Mouse (Mus musculus) heart, postnatal 4 days (tissue): ENCODE results near the gene Platr17. TPM values are rescaled to one million over a fixed set of nuclear protein-coding genes. Genes with fewer than 3 reads are reported as not detected.
A peak's percentile ranks its signal among the peaks of the same experiment; 100 is the strongest.

Experiments used
- DNase-seq: peaks from one replicate; pipeline ENCODE4 v3.0.0; 2021
- total RNA-seq, 2 experiments: library from RNA; stranded (reverse); gene quantifications; 2 replicates each; pipeline ENCODE4 v1.2.3; 2021

The Platr17 gene
- total RNA-seq, 2 experiments from 2014 or later, result not detected

DNA sequence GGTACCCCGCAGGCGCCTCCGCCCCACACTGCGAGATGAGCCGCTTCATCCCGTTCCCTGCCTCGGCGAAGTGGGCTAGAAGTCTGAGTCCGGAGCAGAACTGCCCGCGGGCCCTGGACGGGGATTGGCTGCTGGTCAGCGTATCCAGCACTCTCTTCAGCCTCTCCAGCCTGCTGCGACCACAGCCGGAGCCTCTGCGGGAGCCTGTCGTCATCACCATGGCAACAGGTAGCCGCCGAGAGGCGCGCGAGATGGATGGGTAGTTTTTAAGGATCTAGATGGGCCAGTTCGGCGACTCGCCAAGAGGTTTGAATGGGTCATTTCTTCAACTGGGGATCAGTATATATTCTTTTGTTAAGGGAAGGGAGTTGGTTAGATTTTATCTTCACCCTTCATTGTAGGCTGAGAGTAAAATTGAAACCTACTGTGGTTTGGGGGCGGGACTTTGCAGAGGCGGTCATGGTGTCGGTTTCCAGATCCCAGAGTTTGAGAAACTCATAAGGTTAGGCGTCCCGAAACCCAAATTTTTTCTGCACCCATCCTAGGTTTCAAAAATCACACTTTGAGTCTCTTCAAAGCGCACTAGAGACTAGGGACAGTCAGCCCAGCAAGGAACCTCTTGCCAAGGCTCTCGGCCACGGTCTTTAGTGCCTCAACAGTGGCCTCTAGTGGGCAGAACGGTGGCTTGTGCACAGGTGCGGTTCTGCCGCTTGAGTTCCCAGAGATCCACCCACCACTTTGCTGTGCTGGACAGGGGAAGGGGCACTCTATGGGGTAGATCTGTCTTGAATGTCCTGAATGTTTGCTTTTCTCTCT, 15.6 kb downstream of the Platr17 start:
- DNase-seq, result peak; percentile 89

DNA sequence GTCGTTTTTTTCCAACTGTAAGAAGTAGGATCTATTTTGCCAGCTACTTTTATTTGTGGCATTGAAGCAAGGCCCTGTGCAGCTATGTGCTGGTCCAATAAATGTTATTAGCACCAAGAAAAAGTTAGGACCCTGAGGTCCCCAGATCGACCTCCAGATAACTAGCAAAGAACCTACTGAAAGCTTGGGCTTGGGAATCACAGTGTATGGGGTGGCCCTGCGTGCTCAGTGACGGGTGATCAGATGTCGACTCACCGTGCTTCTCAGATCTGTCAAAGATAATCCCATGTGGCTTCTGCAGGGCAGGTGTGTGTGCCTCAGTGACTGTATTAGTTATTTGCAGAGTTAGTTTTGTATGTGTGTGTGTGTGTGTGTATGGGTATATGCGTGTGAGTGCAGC, 16.4 kb downstream of the Platr17 start:
- no peak for DNase-seq

DNA sequence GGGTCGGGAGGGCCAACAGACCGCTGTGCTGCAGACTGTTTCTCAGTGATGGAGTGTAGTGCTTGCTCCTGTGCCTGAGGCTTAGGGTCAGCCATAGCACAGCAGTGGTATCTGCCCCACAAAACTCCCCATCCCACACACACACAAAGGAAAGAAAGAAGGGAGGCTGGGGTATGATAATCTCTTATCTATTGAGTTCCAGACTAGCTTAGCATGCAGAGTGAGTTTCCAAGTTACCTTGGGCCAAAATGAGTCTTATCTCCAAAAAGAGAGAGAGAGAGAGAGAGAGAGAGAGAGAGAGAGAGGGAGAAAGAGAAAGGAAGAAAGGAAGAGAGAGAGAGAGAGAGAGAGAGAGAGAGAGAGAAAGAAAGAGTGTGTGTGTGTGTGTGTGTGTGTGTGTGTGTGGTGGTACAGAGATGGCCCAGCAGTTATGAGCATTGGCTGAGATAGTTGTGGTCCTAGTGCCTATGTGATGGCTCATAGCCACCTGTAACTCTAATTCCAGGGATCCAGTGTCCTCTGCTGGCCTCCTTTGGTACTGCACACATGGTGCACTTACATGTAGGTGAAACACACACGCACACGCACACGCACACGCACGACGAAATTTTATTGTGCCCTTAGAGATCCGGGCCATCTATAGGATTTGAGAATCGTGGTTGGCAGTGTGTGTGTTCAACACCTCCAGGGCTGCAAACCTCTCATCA, 19.8 kb downstream of the Platr17 start:
- DNase-seq, result peak; percentile 65

- no peak for DNase-seq
These were observed 20.6 kb downstream of the Platr17 start for GRCm38 (mm10) chr17:33925406-33926116.

DNA sequence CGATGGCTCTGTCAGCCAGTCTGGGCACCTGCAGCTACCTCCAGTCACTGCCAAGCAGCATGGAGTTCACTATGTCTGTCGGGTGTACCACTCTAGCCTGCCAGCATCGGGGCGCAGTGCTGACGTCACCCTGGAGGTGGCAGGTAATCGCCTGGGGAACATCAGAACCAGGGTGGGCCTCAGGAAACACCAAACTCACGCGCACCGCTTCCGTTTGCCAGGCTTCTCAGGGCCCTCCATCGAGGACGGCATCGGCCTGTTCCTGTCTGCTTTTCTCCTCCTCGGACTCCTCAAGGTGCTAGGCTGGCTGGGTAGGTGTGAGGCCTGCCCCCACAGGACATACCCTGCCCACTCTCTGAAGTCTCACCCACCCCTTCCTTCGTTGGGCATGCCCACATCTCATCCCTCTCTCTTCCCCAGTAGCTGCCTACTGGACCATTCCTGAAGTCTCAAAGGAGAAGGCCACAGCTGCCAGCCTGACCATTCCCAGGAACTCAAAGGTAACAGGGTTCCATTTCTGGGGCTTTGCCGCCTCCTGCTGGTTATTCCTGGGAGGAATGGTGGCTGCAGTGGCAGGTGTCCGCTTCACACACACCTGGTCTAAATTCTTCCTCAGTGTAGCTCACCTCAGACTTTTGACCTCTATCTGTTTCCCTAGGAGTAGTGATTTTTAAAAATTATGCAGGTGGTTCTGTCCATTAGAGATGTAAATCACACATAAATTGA, 21.4 kb downstream of the Platr17 start:
- no peak for DNase-seq

DNA sequence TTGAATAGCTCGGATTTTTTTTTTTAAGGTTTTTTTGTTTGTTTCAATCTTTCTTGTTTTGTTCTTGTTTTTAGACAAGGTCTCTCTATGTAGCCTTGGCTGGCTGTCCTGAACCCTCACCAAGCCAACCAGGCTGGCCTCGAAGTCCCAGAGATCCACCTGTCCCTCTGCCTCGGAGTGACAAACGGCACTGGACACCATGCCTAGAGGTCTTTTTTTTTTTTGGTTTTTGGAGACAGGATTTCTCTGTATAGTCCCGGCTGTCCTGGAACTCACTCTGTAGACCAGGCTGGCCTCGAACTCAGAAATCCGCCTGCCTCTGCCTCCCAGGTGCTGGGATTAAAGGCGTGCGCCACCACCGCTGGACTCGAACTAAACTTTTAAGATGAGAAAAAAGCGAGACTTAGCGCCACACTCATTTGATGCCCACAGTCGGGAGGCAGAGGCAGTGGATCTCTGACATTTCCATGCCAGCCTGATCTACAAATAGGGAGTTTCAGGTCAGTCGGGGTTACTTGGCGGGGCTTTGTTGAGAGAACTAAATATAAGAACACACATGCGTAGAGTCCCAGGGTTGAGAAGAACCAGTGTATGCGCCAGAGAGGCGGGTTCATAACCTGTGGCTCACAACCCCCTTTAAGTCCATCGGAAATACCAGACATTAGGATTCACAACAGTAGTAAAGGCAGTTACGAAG, 23.5 kb downstream of the Platr17 start:
- DNase-seq, result no peak

- peak; percentile 97 for DNase-seq
These were observed 24.7 kb downstream of the Platr17 start, which contains the start of gene Rgl2 for GRCm38 (mm10) chr17:33929371-33930279. TSS of gene Rgl2 (plus strand) at chr17:33929543.

DNA sequence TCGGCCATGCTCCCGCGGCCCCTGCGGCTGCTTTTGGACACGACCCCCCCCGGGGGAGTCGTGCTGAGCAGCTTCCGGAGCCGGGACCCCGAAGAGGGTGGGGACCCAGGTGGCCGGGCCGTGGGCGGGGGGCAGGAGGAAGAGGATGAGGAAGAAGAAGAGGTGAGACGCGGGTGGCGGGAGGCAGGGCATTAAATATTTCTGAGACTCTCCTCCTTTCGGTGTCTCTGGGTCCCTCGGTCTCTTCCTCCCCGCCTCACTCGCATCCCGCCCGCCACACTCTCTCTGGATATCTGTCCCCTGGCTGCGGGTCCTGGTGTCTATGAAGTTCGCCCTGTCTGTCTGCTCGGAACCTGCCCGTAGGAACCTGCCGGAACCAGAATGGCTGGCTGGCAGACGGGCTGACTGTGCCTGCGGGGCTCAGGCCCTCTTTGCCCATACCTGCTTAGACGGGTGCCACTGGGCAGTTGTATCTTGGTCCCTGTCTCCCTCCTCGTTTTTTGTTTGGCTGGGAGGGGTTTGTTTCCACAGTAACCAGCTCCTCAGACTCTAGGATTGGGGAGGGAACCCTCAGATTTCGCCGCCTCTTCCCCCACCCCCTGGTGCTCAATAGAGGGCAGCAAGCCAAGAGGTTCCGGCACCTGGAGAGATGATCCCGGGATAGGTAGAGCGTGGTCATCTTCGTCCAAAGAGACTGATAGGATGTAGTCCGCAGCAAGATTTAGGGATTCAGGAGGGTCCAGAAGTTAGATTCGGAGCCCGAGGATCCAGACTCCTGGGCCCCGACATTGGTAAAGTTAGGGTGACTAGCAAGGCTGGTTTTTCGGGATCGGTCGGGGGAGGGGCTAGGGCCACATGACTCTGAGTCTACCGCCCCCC, 25.6 kb downstream of the Platr17 start:
- DNase-seq, result peak; percentile 51

DNA sequence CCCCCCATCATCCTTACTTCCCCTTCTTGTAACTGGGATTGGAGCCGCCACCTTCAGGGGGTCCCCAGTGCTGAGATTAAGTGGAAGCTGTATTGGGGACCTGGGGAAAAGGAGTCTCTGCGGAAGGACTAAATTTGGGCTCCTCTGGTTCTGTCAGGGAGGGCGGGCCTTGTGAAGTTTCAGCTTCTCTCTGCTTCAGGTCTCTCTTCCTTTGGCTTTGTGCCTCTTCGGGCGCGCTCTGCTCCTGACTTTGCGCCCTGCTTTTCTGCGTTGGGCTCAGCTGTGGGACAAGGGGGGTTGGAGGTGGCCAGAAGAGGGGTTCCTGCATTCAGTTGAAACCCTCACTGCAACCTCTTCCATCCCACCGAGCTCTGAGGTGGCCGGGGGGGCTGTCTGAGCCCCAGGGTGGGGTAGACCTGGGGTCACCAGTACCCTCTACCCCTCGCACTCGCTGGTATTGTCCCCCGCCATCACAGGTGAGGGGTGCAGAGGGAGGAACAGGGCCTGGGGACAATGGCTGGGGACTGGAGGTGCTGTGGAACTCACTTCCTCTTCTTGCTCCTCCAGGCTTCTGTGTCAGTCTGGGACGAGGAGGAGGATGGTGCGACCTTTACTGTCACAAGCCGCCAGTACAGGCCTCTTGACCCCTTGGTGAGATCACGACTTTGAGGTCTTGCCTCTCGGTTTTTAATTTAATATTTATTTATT, 26.4 kb downstream of the Platr17 start:
- no peak for DNase-seq

GRCm38 (mm10) chr17:33931947-33932346, 27.0 kb downstream of the Platr17 start:
- no peak for DNase-seq

DNA sequence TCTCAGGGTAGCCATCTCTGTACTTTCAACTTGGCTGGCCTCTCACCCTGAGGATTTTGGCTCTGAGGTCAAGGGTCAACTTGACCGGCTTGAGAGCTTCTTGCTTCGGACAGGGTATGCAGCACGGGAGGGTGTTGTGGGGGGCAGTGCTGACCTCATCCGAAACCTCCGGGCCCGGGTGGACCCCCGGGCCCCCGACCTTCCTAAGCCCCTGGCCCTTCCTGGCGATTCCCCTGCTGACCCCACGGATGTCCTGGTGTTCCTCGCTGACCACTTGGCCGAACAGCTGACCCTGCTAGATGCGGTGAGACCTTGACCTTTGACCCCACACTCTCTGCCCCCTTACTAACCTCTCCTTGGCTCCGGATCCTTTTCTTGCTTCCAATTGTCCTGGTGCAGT, 27.5 kb downstream of the Platr17 start:
- DNase-seq, result no peak

GRCm38 (mm10) chr17:33932970-33933369, 28.0 kb downstream of the Platr17 start:
- DNase-seq, result no peak

DNA sequence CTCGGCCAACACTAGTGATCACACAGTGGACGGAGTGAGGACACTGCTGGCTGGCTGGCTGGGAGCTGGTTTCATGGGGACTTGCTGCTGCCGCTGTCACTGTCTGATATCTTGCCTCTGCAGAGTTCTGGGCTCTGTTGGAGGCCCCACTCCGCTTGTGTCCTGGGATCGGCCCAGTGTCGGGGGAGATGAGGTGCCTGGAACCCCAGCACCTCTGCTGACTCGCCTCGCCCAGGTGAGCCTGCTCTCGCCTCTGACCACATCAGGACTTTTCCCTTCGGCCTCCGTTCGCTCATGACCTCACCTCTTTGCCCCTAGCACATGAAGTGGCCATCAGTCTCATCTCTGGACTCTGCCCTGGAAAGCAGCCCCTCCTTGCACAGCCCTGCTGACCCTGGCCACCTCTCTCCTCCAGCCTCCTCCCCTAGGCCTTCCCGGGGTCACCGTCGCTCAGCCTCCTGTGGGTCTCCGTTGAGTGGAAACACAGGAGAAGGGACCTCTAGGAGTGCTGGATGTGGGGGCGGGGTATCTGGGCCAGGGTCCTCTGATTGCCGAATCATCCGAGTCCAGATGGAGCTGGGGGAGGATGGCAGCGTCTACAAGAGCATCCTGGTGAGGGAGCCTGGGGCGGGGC, 30.6 kb downstream of the Platr17 start:
- DNase-seq, result no peak

DNA sequence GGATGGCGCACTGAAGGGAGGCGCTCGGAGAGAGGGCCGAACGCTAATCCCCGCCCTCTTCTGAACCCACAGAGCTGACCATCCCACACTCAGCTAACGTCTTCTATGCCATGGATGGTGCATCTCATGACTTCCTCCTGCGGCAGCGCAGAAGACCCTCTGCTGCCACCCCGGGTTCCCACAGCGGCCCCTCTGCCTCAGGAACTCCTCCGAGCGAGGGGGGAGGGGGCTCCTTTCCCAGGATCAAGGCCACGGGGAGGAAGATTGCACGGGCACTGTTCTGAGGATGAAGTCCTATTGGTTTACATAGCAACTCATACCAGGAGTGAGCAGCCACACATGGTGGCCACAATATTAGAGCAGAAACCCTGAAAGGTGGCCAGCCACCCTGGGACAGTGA, 32.1 kb downstream of the Platr17 start:
- DNase-seq, result no peak

DNA sequence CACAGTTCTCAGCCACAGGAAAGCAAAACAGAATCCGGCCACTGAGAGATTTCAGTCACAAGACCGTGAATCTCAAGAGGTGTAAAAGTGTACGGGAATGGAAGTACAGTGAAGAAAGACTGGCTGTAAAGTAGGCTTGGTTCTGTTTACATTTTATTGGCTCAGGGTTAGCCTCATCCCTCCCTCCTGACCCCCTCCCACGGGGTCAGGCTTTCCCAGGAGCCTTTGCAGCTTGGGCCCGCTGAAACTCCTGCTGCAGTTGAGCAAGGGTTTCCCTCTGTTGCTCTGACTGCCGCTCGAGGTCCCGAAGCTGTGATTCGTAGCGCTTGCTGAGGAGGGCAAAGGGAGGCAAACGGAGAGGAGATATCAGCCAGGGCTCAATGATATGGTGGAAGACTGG, 33.8 kb downstream of the Platr17 start:
- no peak for DNase-seq

- peak; percentile 90 for DNase-seq
These were observed 35.4 kb downstream of the Platr17 start, which contains the start of the genes Pfdn6 and Wdr46 for GRCm38 (mm10) chr17:33940206-33940805. TSS of gene Pfdn6 (minus strand) at chr17:33940343. TSS of gene Wdr46 (plus strand) at chr17:33940660.

- no peak for DNase-seq
These were observed 36.0 kb downstream of the Platr17 start for GRCm38 (mm10) chr17:33940981-33941380.

DNA sequence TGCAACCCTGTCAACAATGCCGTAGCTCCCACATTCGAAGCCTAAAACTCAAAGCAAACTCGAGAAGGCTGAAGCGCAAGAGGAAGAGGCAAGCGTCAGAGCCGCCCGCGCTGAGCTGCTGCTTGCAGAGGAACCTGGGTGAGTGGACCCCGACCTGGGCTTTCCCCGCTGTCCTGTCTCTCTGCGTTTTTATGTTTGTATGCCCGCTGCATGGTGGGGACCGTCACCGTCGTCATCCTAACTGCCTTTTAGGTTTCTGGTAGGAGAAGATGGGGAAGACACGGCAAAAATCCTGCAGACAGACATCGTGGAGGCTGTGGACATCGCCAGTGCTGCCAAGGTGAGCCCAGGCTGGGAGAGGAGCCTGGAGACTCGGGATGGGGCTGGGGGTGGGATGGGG, 36.4 kb downstream of the Platr17 start:
- no peak for DNase-seq
